Mouse (Mus musculus) frontal cortex, adult 2 months (tissue): ENCODE measurements around the gene Coq10a. TPM values are rescaled to one million over a fixed set of nuclear protein-coding genes. Genes with fewer than 3 reads are reported as not detected.
A peak's percentile ranks its signal among the peaks of the same experiment; 100 is the strongest.

ENCODE experiments used
- DNase-seq, 2 experiments: peaks; one replicate each; pipeline ENCODE4 v3.0.0; 2022; ENCODE audit warnings: low spot score in 1 of 2; ENCODE audit errors: extremely low spot score in 1 of 2
- polyA plus RNA-seq: library from polyadenylated mRNA; depleted of rRNA; stranded (reverse); fragments of >200 nt; gene quantifications from 2 replicates; pipeline ENCODE4 v1.2.3, GENCODE M21; 2012; rRNA removed

Coq10a gene
- polyA plus RNA-seq, result 89.1 and 94.8 TPM in 2 replicates

DNA sequence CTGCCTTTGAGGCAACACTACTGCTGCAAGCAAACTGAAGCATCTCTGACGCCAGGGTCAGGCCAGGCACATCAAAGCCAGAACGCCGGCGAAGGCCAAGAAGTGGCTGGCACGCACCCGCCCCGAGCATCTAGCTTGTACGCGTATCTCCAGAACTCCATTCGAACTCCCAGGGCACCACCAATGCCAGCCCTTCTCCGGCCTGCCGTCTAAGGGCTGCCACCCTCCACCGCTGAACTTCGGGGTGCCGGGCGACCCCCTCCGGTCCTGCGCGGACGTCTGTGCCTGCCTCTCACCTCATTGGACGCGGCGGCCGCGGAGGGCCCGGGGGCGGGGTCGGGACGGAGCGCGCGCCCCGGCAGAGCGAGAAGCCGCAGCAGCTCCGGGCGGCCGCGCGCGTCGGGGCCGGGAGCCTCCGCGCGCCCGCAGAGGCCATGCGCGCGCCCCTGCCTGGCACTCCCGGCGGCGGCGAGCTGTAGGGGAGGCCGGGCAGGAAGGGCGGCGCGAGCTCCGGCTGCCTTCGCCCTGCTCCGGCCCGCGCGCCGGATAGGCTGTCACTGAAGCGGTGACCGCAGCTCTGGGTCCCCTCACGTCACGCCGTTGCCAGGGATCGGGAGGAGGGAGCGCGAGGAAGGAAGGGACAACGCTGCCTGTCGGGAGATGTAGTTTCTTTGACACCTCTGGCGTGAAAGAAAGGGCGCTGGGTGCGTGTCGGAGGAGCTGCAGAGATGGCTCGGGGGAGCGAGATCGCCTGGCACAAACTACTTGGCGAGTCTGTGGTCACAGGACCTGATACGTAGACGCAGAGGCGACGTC, at the start of gene Coq10a:
Gene Coq10a (minus strand): TSS at position 596 of the 816 bp plus-strand sequence.
- DNase-seq, result peak; percentile 95

DNA sequence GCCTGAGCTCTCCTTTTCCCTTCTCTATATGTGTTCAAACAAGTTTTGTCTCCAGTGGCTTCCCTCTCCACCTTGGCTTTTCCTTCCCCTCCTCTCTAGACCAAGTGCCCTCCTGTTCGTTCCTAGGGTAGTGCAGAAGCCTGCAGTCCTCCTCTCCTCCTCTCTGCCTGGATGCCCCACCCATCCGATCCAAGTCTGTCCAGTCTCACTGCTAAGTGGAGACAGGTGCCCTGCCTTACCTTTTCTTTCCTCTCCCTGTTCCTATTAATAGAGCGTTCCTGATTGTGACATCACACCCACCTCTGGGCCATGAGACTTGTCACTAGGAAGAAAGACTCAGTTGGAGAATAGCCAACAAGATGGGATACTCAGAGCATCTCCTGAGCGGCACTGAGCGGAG, 46.1 kb upstream of the Coq10a start:
- no peak for DNase-seq

DNA sequence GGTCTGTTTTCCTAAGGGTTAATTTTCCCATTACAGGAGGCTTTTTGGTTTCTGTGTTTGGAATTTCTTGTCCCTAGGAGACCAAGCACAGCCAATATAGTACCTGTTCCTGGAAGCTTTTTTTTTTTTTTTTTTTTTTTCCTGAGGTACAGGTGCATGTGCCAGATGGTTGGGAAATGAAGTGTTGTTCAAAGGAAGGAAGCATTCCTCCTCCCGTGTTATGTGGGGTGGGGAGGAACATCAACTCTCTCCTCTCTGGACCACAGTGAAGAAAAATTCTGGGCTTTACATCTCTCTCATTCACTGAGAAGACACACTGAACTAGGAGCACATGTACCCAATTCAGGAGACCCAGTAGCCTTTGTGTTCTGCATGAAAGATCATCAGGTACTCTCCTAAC, 44.3 kb upstream of the Coq10a start:
- no peak for DNase-seq

GRCm38 (mm10) chr10:128412558-128412957, 43.8 kb upstream of the Coq10a start:
- DNase-seq, result no peak

GRCm38 (mm10) chr10:128412055-128412381, 43.2 kb upstream of the Coq10a start:
- peak in 1 of 2 experiments; percentile 48 for DNase-seq

- DNase-seq, result peak; percentile 93 to 96
These were observed 42.6 kb upstream of the Coq10a start, which contains the start of the genes Nabp2 and Rnf41 for GRCm38 (mm10) chr10:128411211-128412054. TSS of gene Nabp2 (minus strand) at chr10:128411492. TSS of gene Rnf41 (plus strand) at chr10:128411657.

DNA sequence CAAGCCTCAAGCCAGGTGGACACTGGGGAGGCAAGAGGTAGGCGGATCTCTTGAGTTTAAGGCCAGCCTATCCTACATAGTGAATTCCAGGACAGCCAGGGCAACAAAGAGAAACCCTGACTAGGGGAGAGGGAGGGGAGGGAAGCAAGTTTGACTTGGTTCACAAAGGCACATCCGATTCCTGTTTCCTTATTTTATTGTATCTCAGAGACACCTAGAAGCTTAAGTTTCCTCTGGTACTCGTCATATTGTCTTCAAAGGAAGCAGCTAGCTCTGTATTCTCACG, 41.7 kb upstream of the Coq10a start:
- no peak for DNase-seq

GRCm38 (mm10) chr10:128409692-128410559, 41.1 kb upstream of the Coq10a start:
- DNase-seq, result peak; percentile 98 to 100

- peak in 1 of 2 experiments; percentile 57 for DNase-seq
These were observed 40.1 kb upstream of the Coq10a start for GRCm38 (mm10) chr10:128408591-128409535.

DNA sequence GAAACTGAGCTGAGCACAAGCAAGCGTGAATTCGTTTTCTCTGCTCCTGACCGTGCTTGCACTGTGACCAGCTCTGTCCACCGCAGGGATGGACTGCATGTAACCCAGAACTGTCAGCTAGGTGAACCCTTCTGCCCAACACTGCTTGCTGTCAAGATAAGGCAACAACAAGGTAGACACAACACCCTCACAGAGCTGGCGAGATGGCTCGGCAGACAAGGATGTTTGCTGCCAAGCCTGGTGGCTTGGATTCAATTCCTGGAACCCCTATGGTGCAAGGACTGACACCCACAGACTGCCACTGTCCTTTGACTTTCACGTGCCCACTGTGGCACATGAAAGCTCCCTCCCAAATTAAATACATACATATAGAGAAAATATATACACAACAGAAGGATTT, 35.1 kb upstream of the Coq10a start:
- DNase-seq, result no peak

DNA sequence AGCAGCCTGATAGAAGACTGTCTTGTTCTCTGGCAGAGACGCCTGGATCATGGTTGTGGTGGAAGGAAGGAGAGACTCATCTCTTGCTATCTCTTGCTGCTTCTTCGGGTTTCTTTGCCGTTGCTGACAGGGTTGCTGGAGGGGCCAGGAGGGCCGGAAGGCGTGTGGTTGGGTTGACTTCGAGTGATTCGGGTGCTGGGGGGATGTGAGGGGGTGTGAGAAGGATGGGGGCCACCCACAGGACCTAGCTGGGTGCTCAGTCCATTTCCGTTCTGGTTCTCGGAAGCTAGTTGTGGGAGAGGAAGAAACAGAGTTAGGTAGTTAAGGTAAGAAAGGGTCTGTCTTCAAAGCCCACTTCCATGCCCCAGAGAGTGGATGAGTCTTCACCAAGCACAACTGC, 32.8 kb upstream of the Coq10a start:
- DNase-seq, result no peak

- no peak for DNase-seq
These were observed 32.3 kb upstream of the Coq10a start, which contains the start of gene Slc39a5 for GRCm38 (mm10) chr10:128401056-128401455. TSS of gene Slc39a5 (minus strand) at chr10:128401229.

DNA sequence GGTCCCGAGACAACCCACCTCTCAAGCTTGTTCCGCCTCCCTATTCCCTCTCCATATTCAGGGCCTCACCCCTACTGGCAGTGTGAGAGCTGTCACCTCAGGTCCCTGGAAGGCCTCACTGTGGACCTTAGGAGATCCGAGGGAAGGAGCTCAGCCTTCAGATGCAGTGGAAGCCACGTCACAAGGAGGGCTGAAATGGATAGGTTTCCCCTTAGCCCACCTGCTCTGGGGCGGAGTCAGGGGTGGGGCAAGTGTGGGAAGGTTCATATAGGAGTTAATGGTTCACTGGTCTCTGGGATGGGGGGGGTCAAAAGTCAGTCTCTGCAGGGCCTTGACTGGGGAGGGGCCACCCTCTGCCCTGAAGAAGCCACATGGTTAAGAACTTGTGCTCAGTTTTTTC, 31.5 kb upstream of the Coq10a start:
- DNase-seq, result no peak

- DNase-seq, result no peak
These were observed 28.7 kb upstream of the Coq10a start for GRCm38 (mm10) chr10:128397466-128397865.

DNA sequence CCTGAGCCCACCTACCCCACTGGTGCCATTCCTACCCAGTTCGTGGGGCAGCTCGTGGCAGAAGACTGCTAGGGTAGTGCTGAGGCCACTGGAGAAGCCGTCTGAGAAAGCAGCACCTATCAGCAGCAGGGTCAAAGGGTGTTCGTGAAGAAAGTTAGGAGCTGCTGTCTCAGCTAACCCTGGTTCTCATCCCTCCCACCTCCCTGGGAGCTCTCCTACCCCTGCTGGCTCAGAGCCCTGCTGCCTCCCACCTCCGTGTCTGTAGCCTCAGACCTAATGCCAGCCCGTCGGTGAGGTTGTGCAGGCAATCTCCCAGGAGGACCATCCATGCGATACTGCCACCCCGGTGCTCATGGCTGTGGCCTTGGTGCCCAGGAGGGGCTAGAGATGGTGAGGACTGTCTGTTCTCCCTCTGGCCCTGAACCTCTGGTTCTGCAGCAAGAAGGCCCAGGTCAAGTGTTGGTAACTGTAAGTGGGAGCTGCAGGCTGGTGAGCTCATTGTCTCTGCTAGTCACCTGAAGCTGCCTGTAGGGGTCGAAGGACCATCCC, 28.0 kb upstream of the Coq10a start:
- no peak for DNase-seq

- DNase-seq, result no peak
These were observed 27.3 kb upstream of the Coq10a start for GRCm38 (mm10) chr10:128396017-128396673.

- DNase-seq, result no peak
These were observed 23.1 kb upstream of the Coq10a start for GRCm38 (mm10) chr10:128391850-128392249.

- no peak for DNase-seq
These were observed 21.6 kb upstream of the Coq10a start for GRCm38 (mm10) chr10:128390366-128390765.

- no peak for DNase-seq
These were observed 20.8 kb upstream of the Coq10a start for GRCm38 (mm10) chr10:128389570-128389969.
